Mouse (Mus musculus) kidney, postnatal 14 days (tissue): Measurements from ENCODE around the gene Samd4b.
"Not testable (repeated sequence)": the region's sequence is repeated elsewhere in the genome, so short reads cannot be mapped to it uniquely, and the experiment has no call there.

Experiments
- DNase-seq: peaks from one replicate; pipeline ENCODE4 v3.0.0; 2022; ENCODE audit warnings: mixed read lengths

Gene Samd4b

GRCm38 (mm10) chr7:28392429-28393271, 205.3 kb downstream of the Samd4b start, which contains the start of the genes Med29 and Paf1:
Gene Med29, minus strand, starts transcription at chr7:28392708.
Gene Paf1, plus strand, starts transcription at chr7:28392951.
- DNase-seq: peak; percentile 98

GRCm38 (mm10) chr7:28390331-28390730, 207.6 kb downstream of the Samd4b start:
- no peak for DNase-seq

DNA sequence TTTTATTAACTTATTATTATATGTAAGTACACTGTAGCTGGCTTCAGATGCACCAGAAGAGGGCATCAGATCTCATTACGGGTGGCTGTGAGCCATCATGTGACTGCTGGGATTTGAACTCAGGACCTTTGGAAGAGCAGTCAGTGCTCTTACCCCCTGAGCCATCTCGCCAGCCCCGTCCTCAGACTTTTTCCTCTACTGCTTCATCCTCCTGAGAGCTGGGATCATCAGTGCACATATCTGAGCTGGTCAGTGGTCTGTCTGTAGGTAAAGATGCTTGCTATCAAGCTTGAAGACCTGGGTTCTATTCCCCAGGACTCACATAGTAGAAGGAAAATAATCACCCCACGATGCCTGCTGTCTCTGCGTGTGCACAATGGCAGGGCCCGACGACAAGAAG, 210.6 kb downstream of the Samd4b start:
- DNase-seq: not testable (repeated sequence)

DNA sequence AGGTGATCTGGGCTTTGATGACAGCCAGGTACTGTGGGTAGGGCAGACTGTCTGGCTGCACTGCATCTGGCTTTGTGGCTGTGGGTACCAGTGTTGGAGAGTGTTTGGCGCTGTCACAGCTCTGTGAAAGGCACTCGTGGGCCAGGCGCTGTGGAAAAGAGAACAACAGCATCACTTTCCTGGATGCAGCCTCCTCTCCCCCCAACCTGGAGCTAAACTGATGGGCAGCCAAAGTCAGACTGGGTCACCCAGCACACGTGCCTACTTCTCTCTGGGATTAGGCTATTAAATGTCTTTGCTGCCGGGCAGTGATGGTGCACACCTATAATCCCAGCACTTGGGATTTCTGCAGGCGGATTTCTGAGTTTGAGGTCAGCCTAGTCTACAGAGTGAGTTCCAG, 211.1 kb downstream of the Samd4b start:
- DNase-seq: not testable (repeated sequence)

DNA sequence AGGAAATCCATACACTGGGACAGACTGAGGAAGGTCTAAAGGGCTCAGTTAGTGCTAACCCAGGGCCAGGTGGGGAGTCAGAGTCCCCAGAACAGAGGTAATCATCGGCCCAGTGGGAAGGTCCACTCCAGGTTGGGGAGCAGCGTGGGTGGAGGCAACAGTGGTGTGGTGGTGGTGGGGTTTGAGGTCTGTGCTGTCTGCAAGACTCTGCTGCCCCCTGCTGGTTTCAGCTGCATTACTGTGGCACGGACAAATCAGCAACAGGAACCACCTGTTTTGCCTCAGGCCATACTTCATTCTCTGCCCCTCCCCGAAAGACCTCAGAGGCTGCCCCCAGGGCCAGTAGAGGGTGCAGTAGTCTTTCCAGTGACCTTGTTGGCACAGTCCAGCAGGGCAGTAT, 211.5 kb downstream of the Samd4b start:
- DNase-seq: peak; percentile 90

- no peak for DNase-seq
These were observed 211.9 kb downstream of the Samd4b start for GRCm38 (mm10) chr7:28386007-28386406.

DNA sequence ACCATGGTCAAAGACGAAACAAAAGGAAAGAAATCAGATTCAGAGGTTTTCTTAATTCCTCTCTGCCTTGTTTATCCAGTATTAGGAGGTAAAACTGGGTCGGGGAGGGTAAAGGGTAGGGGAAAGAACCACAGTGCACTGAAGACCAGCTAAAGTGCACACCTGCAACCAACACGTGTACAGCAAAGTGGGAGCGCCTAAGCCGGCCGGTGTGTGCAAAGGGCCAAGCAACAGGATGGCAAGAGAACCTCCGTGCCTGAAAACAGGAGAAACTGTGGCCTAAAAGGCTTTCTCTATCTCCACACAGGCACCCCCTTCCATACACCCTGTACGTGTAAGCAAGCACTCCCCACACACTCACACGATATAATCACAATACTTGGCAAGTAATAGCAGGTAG, 212.7 kb downstream of the Samd4b start:
- DNase-seq: no peak

- DNase-seq: no peak
These were observed 213.8 kb downstream of the Samd4b start for GRCm38 (mm10) chr7:28384162-28384561.

DNA sequence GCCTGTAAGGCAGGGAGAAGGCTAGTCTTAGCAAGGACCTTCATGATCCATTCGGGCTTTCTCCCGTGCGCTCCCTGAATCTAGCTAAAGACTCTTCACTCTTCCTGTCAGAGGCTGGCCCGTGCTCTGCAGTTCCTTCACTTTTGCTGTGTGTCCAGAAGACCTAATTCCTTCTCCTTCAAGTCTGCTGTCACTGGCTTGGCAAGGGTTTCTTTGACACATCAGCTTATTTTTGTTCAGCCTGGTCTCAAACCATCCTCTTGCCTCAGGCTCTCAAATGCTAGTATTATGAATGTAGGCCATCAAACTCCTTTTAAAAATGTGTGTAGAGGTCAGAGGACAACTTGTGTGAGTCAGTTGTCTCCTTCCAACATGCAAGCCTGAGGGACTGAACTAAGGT, 214.3 kb downstream of the Samd4b start:
- no peak for DNase-seq

DNA sequence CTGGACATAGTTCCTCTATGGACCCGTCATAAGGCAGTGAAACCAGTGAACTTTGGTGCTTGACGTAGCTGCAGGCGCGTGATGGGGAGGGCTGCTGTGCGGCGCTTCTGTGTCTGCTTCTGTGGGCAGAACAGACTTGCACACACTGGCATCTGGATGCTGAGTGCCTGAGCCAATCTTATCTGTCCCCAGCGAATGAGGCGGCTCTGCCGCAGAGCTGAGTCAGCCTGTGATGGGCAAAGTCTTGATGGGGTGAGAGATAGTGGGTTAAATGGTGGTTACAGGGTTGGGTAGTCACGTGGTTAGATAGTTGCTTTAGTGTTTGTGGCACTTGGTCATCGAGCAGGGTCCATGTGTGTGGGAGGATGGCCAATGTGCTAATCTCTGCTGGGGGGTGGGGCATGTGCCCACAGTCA, 215.0 kb downstream of the Samd4b start:
- peak; percentile 74 for DNase-seq

- DNase-seq: no peak
These were observed 215.5 kb downstream of the Samd4b start for GRCm38 (mm10) chr7:28382347-28382951.

- peak; percentile 93 for DNase-seq
These were observed 216.0 kb downstream of the Samd4b start for GRCm38 (mm10) chr7:28381938-28382337.

DNA sequence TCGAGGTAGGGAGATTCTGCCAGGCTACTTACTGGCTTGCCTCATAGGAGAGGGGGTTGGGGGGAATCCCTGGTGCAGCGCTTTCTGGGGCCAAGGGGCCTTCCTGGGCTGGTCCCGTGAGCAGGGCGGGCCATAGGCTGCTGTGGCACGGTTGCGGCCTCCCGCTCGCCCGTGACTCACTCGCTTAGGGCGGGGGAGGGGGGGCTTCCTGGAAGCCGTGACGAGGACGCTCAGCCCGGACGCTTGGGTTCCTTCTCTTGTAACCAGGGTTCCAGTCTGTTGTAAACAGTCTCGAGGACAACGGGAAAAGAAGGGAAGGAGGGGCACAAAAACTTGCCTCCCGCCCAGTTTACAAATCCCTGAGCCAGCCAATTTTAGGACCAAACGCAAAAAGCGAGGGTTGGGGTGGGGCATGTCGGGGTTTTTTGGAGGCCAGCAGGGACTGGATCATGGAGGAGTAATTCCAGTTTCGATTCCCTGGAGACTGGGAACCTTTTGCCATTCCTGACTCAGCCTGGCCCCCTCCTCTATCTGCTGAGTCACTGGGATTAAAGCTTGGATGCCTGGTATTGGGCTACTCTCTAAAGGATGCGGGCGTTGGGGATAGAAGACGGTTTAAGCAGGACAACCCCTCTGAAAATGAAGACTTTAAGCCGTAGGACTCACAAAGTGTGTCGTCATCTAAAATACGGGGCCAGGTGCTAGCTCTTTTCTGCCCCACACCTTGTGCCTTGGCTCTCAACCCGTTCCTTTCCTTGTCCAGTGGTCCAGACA, 216.7 kb downstream of the Samd4b start:
- peak; percentile 86 for DNase-seq

GRCm38 (mm10) chr7:28380237-28381016, 217.5 kb downstream of the Samd4b start, which contains the start of gene Zfp36:
Gene Zfp36, minus strand, starts transcription at chr7:28380253.
- DNase-seq: no peak

DNA sequence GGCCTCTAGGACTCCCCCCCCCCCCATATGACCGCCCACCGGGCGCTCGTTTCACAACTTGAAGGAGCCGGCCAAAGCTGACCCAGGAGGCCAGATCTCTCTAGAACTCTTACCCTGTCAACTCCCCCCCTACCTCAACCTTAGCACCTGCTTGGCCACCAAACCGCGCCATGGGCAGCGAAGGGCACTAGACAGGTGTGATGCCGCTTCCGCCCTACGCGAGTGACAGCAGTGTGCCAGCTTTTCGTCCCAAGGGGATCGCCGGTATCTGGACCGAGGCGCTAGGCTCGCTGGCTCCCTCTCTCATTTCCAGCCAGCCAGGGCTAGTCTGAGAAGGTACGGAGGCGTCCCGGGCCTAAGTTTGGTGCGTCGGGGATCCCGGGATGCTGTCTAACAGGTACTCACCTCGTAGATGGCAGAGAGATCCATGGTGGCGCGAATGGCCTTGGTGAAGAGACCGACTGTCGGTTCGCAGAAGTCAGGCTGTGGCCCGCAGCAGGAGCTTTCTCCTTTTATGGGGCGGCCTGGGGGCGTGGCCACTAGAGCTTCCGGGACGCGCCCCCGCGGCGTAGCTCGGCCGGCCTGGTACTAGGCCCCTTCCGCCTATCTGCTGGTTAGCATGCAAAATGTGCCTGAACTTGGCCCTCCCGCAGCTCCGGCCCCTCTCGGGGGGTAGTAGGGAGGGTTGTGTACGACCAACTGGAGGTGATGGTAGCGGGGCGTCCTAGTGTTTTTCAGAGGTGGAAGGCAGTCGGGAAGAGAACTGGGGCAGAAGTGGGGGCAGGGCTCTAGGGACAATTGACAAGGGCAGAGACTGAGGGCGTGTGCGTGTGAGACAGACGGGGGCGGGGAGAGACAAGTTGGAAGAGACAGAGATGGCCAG, 218.9 kb downstream of the Samd4b start:
- DNase-seq: peak; percentile 98

- DNase-seq: peak; percentile 87
These were observed 219.8 kb downstream of the Samd4b start for GRCm38 (mm10) chr7:28378066-28378690.

GRCm38 (mm10) chr7:28377190-28378065, 220.5 kb downstream of the Samd4b start:
- peak; percentile 40 for DNase-seq

GRCm38 (mm10) chr7:28376011-28376771, 221.8 kb downstream of the Samd4b start:
- peak; percentile 93 for DNase-seq
